Mouse (Mus musculus) bone marrow, adult 2 months (tissue): ENCODE results near the gene Thbs2.

Source experiments
- CTCF ChIP-seq: fragments of 200-500 bp; IDR thresholded peaks from 2 replicates; pipeline ENCODE4 v1.5.1; 2011; ENCODE audit warnings: low read length, control low read depth; ENCODE audit not compliant: control insufficient read depth, insufficient read depth
- POLR2A ChIP-seq: fragments of 200-500 bp; IDR thresholded peaks from 2 replicates; pipeline ENCODE4 v1.6.1; 2011; ENCODE audit warnings: low read depth, mild to moderate bottlenecking, control low read depth, low read length, borderline replicate concordance; ENCODE audit not compliant: control insufficient read depth

- no peak for TF ChIP-seq POLR2A
- no peak for TF ChIP-seq CTCF
Measured at GRCm38 (mm10) chr17:14652013-14652412, 42.0 kb downstream of the Thbs2 start.
